Mouse (Mus musculus): ENCODE data around the gene Fam133b.
"Not testable (repeated sequence)": the region's sequence is repeated elsewhere in the genome, so short reads cannot be mapped to it uniquely, and the experiment has no call there.

The Fam133b gene

DNA sequence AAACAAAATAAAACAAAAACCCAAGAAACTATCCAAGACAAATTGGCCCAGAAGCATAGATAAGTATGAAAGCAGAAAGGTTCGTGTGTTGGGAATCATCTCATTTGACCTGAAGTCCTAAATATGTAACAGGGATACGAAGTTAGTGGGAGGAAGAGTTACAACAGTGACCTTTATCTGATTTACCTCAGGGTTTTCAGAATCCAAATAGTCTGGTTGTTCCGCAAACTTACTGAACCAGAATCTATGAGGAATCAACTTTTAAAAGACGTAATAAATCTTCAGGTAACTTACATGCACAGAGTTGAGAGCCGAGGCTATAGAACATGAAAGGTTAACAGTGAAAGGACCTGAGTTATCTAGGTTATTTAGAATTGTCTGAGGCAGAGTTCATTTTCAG is 55.1 kb downstream of the Fam133b start:
- no peak for DNase-seq (ENCODE audit: low read depth, low spot score)

DNA sequence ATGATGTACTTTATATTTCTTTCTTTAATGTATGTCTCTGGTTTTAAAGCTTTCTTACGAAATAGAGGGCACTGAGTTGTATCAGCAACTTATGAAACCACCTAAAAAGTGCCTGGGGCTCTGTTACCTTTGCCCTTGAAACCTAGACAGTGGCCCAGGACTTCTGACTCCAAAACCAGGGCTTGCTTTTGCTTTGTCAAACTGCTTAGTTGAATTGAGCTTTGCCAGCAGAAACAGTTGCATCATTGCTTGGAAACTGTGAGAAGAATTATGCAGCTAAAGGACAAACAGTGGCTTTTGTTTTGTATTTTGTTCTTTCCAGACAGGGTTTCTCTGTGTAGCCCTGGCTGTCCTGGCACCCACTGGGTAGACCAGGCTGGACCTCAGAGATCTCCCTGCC is 56.7 kb downstream of the Fam133b start:
- no peak for DNase-seq (ENCODE audit: low read depth, low spot score)

DNA sequence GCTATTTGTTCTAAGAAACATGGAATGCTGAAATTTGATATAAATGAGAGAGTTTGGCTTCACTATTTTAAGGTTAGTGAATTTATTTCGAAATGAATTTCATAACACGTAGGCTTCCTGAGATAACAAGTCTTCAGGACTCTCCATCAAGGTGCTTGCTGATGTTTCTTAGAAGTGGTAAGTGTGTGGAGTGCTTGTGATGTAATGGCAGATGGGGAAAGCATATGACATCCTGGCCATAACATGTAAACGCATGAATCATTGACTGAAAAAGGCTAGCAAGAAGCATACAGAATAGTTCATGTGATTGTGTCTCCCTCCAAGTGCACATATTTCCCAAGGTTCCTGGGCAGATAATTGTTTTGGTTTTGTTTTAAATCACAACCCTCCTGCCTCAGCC is 57.2 kb downstream of the Fam133b start:
- DNase-seq (ENCODE audit: low read depth, low spot score) = no peak

DNA sequence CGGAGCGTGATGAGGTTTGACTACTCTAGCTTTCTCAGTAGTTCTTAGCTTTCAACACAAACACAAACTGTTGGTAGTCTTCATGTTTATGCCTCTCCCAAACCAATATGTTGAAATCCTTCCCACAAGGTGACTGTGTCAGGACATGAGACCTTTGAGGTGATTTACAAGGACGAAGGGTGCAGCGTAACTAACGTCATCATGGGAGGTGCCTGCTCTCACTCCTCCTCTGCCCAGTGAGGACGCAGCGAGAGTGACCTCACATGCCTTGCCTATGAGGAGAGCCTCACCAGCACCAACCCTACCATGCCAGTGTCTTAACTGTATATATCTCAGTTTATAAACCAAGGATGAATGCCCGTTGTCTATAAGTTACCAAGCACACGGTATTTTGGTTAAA is 63.5 kb downstream of the Fam133b start:
- DNase-seq (ENCODE audit: low read depth, low spot score) = no peak

DNA sequence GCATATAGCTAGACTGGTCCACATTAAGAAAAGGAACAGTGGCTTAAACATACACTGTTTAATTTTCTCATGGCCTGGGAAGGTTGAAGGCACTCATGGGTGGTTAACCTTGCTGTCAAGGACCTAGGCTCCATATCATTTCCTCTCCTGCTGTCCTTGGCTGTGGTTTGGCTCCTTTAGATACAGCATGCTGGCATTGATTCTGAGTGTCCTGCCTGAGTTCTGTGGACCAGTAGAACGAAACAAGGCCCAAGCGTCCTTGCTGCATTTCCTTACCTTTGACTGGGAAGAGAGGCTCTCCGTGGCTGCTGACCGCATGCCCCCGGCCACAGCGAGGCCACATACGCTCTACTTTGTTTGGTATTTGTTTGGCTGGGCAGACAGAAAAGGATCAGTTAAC is 65.6 kb downstream of the Fam133b start:
- DNase-seq (ENCODE audit: low read depth, low spot score) = no peak

DNA sequence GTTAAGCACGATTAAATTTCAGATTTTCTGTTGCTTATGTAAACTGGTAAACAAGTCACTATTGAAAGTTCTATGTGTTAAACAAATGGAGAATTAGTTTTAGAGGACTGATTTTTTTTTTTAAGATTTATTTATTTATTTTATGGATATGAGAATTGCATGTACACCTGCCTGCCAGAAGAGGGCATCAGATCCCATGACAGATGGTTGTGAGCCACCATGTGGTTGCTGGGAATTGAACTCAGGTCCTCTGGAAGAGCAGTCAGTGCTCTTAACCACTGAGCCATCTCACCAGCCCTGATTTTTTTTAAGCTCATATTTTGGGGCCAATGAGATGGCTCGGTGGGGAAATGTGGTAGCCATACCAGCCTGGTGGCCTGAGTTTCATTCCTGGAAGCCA is 68.2 kb downstream of the Fam133b start:
- DNase-seq (ENCODE audit: low read depth, low spot score) = not testable (repeated sequence)

Data from ZHBTc4 (cell line).